Mouse (Mus musculus) forebrain, embryonic 16.5 days (tissue): ENCODE measurements at regions not wholly inside any gene's neighbourhood (a gene's known extent, or its start where the extent isn't known, plus 50 kb on each side); places are given as distances from the start of the nearest gene placed in this dataset.

Experiments
- ATAC-seq: fragments of 200-750 bp; cut with Nextera tagmentation; 2 replicates; pipeline ENCODE4 v1.8.0; 2017; ENCODE audit warnings: mild to moderate bottlenecking, moderate library complexity
- H3K27ac ChIP-seq: fragments of 300-500 bp; sonication (generic); 2 replicates; pipeline ENCODE4 v1.5.1; 2014; ENCODE audit warnings: low read length, control low read depth
- H3K27me3 ChIP-seq: fragments of 300-500 bp; sonication (generic); replicated peaks from 2 replicates; pipeline ENCODE4 v1.6.1; 2014; ENCODE audit warnings: low read length; ENCODE audit not compliant: control insufficient read depth, insufficient read depth
- H3K36me3 ChIP-seq: fragments of 300-500 bp; sonication (generic); 2 replicates; pipeline ENCODE4 v1.6.1; 2014; ENCODE audit not compliant: control insufficient read depth, insufficient read depth
- H3K4me1 ChIP-seq: fragments of 300-500 bp; sonication (generic); replicated peaks from 2 replicates; pipeline ENCODE4 v1.6.1; 2014; ENCODE audit warnings: low read length; ENCODE audit not compliant: control insufficient read depth, insufficient read depth
- H3K4me2 ChIP-seq: fragments of 300-500 bp; sonication (generic); 2 replicates; pipeline ENCODE4 v1.6.1; 2014; ENCODE audit warnings: mild to moderate bottlenecking, low read length, control low read depth
- H3K4me3 ChIP-seq: fragments of 300-500 bp; sonication (generic); replicated peaks from 2 replicates; pipeline ENCODE4 v1.5.1; 2014; ENCODE audit warnings: mild to moderate bottlenecking, low read length, control low read depth
- H3K9ac ChIP-seq: fragments of 300-500 bp; sonication (generic); replicated peaks from 2 replicates; pipeline ENCODE4 v1.6.1; 2014; ENCODE audit warnings: low read depth, low read length, control low read depth
- H3K9me3 ChIP-seq: fragments of 300-500 bp; sonication (generic); 2 replicates; pipeline ENCODE4 v1.6.1; 2016; ENCODE audit warnings: low read length; ENCODE audit not compliant: control insufficient read depth
- WGBS: fragments of 180-500 bp; shearing (Covaris S2); extraction: QIAGEN DNeasy Blood & Tissue Kit; methylation state at CpG from one replicate; pipeline ENCODE4 v1.1.7; 2014; 5-methylcytosine and 5-hydroxymethylcytosine counted together

DNA sequence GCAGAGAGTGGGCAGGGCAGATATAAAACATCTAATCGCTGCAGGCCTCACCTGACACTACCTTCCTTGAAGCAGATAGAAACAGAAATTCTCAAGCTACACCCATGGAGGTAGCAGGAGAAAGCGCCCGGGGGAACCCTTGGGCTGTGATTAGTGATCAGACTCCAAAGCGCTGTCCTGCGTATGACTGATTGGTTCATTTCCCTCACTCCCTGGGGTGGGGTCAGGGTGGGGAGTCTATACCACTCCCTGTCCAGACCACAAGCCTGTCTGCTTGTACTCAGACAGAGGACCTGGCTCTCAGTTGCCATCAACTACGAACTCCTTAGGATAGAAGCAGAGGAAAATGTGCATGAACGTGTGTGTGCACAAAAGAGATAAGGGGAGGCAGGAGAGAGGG is 77.7 kb downstream of the Gm826 start:
- Histone ChIP-seq H3K27me3 (no peaks in the 10 kb centered on the region), H3K9ac (no peak overlapping the region), H3K27ac (no peak overlapping the region), H3K36me3 (no peaks in the 10 kb centered on the region), H3K4me3 (no peak overlapping the region), H3K9me3 (no peaks in the 10 kb centered on the region), H3K4me2 (no peak overlapping the region), H3K4me1 (no peaks in the 10 kb centered on the region)
- no peak for ATAC-seq
- WGBS = 85% methylated on average over 7 of the region's 7 CpGs

DNA sequence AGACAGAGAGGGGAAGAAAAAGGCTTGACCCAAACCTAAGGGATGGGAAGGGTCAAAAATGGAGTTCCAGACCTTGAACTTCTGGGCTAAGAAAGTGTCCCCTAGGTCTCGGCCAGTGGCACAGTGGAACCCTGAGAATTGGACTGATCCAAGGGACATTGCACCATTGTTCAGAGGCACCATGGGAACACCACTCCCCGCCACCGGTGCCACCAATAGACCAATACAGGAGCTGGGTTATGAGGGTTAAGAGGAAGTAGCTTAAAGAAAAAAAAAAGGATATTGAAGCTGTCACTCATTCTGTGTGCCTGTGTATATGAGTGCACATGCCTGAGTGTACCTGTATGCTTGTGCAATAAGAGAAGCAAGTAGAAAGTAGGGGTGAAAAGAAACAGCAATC is 83.7 kb downstream of the Gm826 start:
- no peak overlapping the region for H3K27ac ChIP-seq
- H3K36me3 ChIP-seq = no peaks in the 10 kb centered on the region
- H3K4me2 ChIP-seq = no peak overlapping the region
- H3K4me1 ChIP-seq = peaks cover 9% of the 10 kb centered on the region
- H3K4me3 ChIP-seq = no peak overlapping the region
- H3K27me3 ChIP-seq = no peaks in the 10 kb centered on the region
- H3K9me3 ChIP-seq = no peaks in the 10 kb centered on the region
- WGBS = 91% methylated on average over 3 of the region's 3 CpGs
- no peak overlapping the region for H3K9ac ChIP-seq
- no peak for ATAC-seq

DNA sequence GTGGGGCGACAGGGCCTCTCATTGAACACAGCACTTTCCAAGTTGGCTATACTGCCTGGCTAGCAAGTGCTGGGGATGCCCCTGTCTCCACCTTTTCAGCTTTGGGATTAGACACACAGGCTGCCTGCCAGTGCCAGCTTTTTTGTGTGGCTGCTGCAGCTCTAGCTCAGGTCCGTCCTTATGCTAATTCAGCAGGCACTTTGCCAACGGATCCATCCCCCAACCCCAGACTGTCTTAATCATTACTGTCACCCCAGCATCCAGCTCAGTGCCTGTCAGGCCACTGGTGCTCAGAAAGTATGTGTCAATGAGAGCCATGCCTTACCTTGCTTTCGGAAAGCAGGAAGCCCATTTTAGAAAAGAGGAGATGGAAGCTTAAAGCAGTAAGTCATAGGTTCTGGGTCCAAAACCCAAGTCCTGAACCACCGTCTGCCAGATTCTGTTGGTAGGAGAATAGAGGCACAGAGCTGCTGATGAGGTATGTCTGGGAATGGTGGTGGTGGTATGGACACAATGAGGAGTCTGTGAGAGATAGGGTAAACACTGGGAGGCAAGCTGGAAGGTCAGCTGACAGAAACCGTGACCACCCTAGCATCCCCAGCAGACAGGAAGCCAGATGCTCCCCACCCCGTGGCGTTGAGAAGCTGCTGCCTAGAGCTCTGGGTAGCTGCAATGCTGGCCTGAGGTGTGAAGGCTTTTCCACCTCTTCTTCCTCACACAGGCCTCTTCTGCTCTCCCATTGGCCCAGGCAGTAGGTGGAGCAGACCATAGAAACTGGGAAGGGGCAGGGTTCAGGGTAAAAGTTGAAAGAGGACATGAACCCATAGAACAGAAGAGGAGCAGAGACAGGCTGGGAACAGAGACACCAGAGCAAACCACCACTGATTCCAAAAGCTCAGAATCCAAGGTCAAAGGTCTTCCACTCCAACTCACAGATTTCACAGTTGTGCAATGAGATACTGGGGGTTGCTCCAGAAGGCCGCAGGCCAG is 84.6 kb downstream of the Gm826 start:
- WGBS = 54% methylated on average over 9 of the region's 9 CpGs
- Histone ChIP-seq H3K36me3 (no peaks in the 10 kb centered on the region), H3K27ac (no peak overlapping the region), H3K9ac (no peak overlapping the region), H3K27me3 (no peaks in the 10 kb centered on the region), H3K4me1 (peaks cover 9% of the 10 kb centered on the region), H3K4me2 (no peak overlapping the region), H3K4me3 (no peak overlapping the region), H3K9me3 (no peaks in the 10 kb centered on the region)
- peak; percentile 78 for ATAC-seq

DNA sequence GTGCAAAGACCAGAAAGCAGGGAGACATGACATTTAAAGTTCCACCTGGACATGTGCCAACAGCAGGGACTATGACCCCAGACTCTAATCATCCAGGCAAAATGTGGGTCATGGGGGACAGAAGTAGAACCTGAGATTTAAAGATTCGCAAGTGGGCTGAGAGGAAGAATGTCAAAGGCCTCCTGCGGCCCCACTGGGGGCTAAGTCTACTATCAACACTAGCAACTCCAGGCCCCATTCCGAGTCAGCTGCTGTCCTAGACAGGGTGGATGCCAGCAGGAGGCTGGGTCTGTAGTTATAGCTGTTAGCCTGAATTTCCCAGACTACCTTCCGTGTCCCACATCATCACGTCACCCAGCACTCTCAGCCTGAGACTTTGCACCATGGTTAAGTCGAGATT is 86.7 kb downstream of the Gm826 start:
- ATAC-seq = no peak
- Histone ChIP-seq H3K36me3 (no peaks in the 10 kb centered on the region), H3K4me1 (peaks cover 9% of the 10 kb centered on the region), H3K4me3 (no peak overlapping the region), H3K27ac (no peak overlapping the region), H3K9ac (no peak overlapping the region), H3K27me3 (no peaks in the 10 kb centered on the region), H3K9me3 (no peaks in the 10 kb centered on the region), H3K4me2 (no peak overlapping the region)
- WGBS = 87% methylated on average over 6 of the region's 6 CpGs

DNA sequence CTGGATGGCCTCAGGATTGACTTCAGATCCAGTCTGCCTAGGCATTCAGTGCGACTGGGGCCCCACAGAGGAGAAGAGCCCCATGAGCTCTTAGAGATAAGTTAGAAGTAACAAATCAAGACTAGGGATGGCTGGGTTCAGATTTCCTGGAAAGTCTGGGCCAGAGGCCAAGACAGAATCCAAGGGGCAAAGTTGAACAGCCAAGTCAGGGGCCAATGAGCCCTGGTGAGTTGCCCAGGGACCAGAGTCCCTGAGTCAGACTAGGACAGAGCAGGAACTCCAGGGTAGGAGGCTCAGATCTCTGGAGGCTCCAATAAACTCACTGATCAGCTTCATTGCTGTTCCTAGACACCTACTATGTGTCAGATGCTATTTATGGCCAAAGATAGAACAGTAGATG is 87.6 kb downstream of the Gm826 start:
- no peak overlapping the region for H3K4me2 ChIP-seq
- H3K9ac ChIP-seq = no peak overlapping the region
- H3K9me3 ChIP-seq = no peaks in the 10 kb centered on the region
- no peak overlapping the region for H3K4me3 ChIP-seq
- H3K27ac ChIP-seq = no peak overlapping the region
- H3K27me3 ChIP-seq = no peaks in the 10 kb centered on the region
- H3K36me3 ChIP-seq = no peaks in the 10 kb centered on the region
- WGBS = 80% methylated on average over 1 of the region's 1 CpGs
- no peak for ATAC-seq
- peaks cover 9% of the 10 kb centered on the region for H3K4me1 ChIP-seq

DNA sequence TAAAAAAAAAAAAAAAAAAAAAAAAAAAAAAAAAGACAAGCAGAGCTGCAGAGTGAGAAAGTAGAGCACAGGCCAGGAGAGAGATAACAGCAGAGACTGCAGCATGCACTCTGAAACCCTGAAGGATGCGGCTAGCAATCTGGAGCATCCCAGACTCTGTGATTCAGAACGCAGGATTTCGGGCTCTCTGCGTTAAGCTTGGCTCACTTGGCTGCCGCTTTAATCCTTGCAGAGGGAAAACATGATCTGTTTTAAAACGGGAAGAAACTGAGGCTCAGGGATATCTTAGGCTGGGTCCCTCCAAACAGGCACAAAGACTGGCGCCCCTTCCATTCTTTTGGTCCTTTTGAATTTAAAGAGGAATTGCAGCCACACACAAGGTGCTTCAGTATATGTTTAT is 89.1 kb downstream of the Gm826 start:
- H3K4me1 ChIP-seq = peaks cover 9% of the 10 kb centered on the region
- H3K4me3 ChIP-seq = no peak overlapping the region
- H3K36me3 ChIP-seq = no peaks in the 10 kb centered on the region
- H3K27ac ChIP-seq = no peak overlapping the region
- H3K27me3 ChIP-seq = no peaks in the 10 kb centered on the region
- WGBS = 15% methylated on average over 7 of the region's 7 CpGs
- no peak overlapping the region for H3K9ac ChIP-seq
- no peaks in the 10 kb centered on the region for H3K9me3 ChIP-seq
- no peak for ATAC-seq
- no peak overlapping the region for H3K4me2 ChIP-seq

DNA sequence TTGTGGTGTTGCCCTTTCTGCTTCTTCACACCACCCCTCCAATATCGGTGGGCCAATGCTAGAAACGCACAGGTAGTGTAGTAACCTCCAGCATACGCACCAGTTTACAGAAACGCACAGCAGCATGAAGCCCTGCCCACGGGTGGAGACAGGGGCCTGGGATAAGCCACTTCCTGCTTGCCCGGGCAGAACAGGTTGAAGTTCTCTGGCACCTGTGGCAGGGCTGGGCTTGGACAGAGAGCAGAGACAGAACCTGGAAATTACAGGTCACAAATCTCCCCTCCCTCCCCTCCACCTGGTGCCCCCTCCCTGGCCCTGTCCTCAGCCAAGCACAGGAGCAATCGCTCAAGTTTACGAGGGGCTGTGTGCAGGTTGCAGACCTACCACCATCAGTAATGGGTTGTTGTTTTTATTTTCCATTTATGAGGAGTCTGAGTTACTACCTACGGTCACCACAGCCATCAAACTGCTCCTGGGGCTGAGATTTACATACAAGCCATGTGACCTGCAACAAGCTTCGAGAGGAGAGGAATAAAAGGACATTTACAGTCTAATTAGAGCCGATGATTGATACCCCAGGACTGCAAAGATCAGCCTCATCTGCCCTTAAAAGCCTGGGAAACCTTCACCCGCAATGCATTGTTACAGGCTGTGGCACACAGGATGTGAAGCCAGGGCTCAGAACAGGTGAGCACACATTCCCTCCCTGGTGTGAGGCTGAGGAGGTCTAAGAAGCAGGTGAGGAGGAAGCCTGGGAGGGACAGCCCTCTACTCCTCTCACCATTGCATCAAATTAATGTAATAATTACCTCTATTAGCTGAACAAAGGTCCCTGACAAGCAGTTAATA is 93.2 kb downstream of the Gm826 start:
- Histone ChIP-seq H3K4me1 (no peaks in the 10 kb centered on the region), H3K27me3 (no peaks in the 10 kb centered on the region), H3K27ac (no peak overlapping the region), H3K9ac (no peak overlapping the region), H3K4me3 (no peak overlapping the region), H3K4me2 (no peak overlapping the region), H3K36me3 (no peaks in the 10 kb centered on the region), H3K9me3 (no peaks in the 10 kb centered on the region)
- no peak for ATAC-seq
- WGBS = 83% methylated on average over 12 of the region's 12 CpGs

DNA sequence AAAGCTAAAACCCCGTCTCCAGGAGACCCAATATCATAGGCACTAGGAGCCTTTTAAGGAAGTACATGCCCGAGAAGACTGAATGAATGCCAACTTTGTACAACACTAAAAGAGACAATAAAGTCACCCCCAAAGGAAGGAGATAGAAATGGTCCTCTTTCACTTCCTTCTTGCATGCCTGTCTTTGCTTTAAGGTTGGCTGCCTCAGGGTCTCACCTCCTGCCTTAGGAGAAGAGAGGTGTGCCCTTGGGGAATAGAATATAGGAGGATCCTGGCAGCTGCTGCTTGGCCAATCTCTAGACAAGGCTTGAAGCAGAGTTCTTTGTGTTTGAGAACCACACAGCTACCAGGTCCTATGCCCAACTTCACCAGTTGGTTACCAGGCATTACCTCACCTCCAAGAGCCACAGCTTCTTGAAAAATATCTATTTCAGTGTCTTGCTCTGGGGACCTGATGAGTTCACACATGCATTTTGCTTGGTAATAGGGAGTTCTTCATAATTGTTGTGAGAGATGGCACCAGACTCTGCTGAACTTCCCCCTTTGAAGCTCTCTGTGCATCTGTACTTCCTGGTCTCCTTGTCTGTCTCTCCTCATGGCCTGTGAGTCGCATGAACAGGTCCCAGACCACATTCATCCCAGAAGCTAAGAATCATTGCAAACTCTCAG is 96.4 kb downstream of the Gm826 start:
- Histone ChIP-seq H3K36me3 (no peaks in the 10 kb centered on the region), H3K4me3 (no peak overlapping the region), H3K4me1 (no peaks in the 10 kb centered on the region), H3K4me2 (no peak overlapping the region), H3K9me3 (no peaks in the 10 kb centered on the region), H3K27ac (no peak overlapping the region), H3K27me3 (no peaks in the 10 kb centered on the region), H3K9ac (no peak overlapping the region)
- 88% methylated on average over 3 of the region's 3 CpGs for WGBS
- ATAC-seq = no peak

DNA sequence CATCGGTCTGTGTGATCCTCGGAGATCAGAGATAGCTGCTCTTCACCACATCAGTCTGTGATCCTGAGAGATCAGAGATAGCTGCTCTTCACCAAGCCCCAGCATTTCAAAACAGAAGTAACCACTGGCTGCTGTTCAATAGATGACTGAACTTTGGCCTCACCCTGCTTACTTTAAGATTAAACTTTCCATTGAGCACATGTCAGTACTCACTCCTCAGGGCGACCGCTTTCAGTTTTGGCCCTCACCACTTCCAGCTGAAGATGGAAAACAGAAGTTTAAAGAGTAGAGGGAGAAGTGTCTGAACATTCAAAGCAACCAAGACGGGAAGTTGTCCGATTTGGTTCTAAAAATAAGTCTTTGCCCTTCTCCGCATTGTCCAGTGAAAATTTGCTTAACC is 97.2 kb downstream of the Gm826 start:
- Histone ChIP-seq H3K9ac (no peak overlapping the region), H3K4me1 (no peaks in the 10 kb centered on the region), H3K36me3 (no peaks in the 10 kb centered on the region), H3K4me2 (no peak overlapping the region), H3K4me3 (no peak overlapping the region), H3K9me3 (no peaks in the 10 kb centered on the region), H3K27me3 (no peaks in the 10 kb centered on the region), H3K27ac (no peak overlapping the region)
- WGBS = 92% methylated on average over 7 of the region's 7 CpGs
- ATAC-seq = no peak
